Mouse (Mus musculus): ENCODE results near the gene Numbl. TPM values are rescaled to one million over a fixed set of nuclear protein-coding genes. Genes with fewer than 3 reads are reported as not detected.
"Not testable (repeated sequence)": the region's sequence is repeated elsewhere in the genome, so short reads cannot be mapped to it uniquely, and the experiment has no call there.

Numbl gene
- polyA plus RNA-seq, 1 experiment from 2014 or later, result 9.2 TPM

- WGBS, result 67% methylated on average over 4 of the region's 4 CpGs
- ATAC-seq (replicated peaks; ENCODE audit: insufficient number of reproducible peaks, insufficient read depth, low FRiP score, low read depth), result no peak
- H3K9me3 ChIP-seq (replicated peaks), result no peaks in the 10 kb centered on the region
Observed at GRCm38 (mm10) chr7:27230781-27231180, 27.5 kb upstream of the Numbl start.

GRCm38 (mm10) chr7:27231693-27232331 lies 26.4 kb upstream of the Numbl start:
- Histone ChIP-seq H3K4me3 (no peak overlapping the region; the same call in 1 of the 2 replicates), H3K9me3 (replicated peaks) (no peaks in the 10 kb centered on the region), H3K27me3 (no peaks in the 10 kb centered on the region), H3K4me2 (peak overlapping the region; percentile 75; the same call in 1 of the 2 replicates), H3K36me3 (no peaks in the 10 kb centered on the region), H3K9ac (no peak overlapping the region), H3K4me1 (replicated peaks) (peaks cover 32% of the 10 kb centered on the region), H3K27ac (peak overlapping the region; percentile 34; the same call in 1 of the 2 replicates)
- WGBS, result 63% methylated on average over 7 of the region's 7 CpGs
- ATAC-seq (replicated peaks; ENCODE audit: insufficient number of reproducible peaks, insufficient read depth, low FRiP score, low read depth), result no peak

More at GRCm38 (mm10) chr7:27230781-27231180, 27.5 kb upstream of the Numbl start:
- Histone ChIP-seq H3K4me2 (no peak overlapping the region), H3K9ac (no peak overlapping the region), H3K4me1 (replicated peaks) (peaks cover 42% of the 10 kb centered on the region), H3K27me3 (no peaks in the 10 kb centered on the region), H3K36me3 (no peaks in the 10 kb centered on the region), H3K27ac (no peak overlapping the region), H3K4me3 (no peak overlapping the region)

DNA sequence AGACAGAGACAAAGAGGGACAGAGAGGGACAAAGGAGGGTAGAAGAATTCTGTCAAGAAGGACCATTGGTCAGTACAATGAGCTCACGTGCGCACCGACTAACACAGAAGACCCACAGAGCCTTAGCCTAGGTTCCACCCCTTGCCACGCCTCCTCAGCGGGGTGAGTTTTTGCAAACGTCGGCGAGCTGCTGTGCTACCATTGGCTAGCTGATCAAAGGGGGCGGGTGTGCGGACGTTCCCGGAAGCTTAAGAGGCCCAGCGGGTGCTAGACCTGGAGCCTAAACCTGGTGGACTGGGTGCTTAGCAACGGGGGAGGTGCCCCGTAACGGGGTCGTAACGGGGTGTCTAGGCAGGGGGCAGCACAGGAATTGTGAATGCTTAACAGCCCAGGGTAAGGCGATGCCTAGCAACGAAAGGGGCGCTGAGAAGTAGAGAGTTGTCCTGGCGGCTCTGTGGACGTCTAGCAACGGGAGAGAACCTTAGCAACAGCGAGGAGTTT lies 25.4 kb upstream of the Numbl start, which contains the start of gene Coq8b:
Coq8b (plus strand) TSS at position 243 of the 501 bp plus-strand sequence.
- no peaks in the 10 kb centered on the region; the same call in 1 of the 2 replicates for H3K36me3 ChIP-seq
- peak; percentile 90 for ATAC-seq (replicated peaks; ENCODE audit: insufficient number of reproducible peaks, insufficient read depth, low FRiP score, low read depth)
- H3K4me1 ChIP-seq (replicated peaks), result peaks cover 22% of the 10 kb centered on the region
- H3K4me2 ChIP-seq, result peak within 1 kb of the TSS; percentile 75
- WGBS, result under 1% methylated on average over 25 of the region's 25 CpGs
- H3K9ac ChIP-seq, result peak within 1 kb of the TSS; percentile 55
- H3K27me3 ChIP-seq, result no peaks in the 10 kb centered on the region
- no peaks in the 10 kb centered on the region for H3K9me3 ChIP-seq (replicated peaks)
- peak within 1 kb of the TSS; percentile 48 for H3K27ac ChIP-seq
- H3K4me3 ChIP-seq, result peak within 1 kb of the TSS; percentile 69

DNA sequence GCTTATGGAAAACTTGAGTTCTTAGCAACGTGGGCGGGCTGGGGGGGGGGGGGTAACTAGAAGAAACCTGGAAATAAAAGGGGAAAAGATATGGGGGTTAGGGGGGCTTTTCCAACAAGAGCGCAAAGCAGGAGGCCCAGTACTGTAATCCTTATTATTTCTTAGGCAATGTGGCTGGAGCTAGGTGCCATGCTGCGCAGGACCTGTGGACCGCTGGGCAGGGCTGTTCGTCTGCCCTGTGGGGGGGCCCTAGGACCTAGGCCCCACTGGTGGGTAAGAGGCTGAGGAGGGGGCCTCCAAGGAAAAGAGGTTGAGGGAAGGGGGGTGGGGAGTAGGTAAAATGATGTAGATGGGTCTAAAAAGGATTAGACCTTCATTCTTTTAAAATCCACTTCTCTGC lies 24.9 kb upstream of the Numbl start:
- 4% methylated on average over 6 of the region's 6 CpGs for WGBS
- ATAC-seq (replicated peaks; ENCODE audit: insufficient number of reproducible peaks, insufficient read depth, low FRiP score, low read depth), result no peak
- H3K4me2 ChIP-seq, result peak overlapping the region; percentile 75
- peaks cover 21% of the 10 kb centered on the region for H3K4me1 ChIP-seq (replicated peaks)
- peak overlapping the region; percentile 69 for H3K4me3 ChIP-seq
- H3K27me3 ChIP-seq, result no peaks in the 10 kb centered on the region
- no peaks in the 10 kb centered on the region; the same call in 1 of the 2 replicates for H3K36me3 ChIP-seq
- H3K9ac ChIP-seq, result peak overlapping the region; percentile 55
- H3K9me3 ChIP-seq (replicated peaks), result no peaks in the 10 kb centered on the region
- peak overlapping the region; percentile 48 for H3K27ac ChIP-seq

GRCm38 (mm10) chr7:27235726-27236125 lies 22.5 kb upstream of the Numbl start:
- 73% methylated on average over 2 of the region's 2 CpGs for WGBS
- H3K36me3 ChIP-seq, result peaks cover 4% of the 10 kb centered on the region; the same call in 1 of the 2 replicates
- no peak overlapping the region for H3K9ac ChIP-seq
- no peak overlapping the region for H3K4me2 ChIP-seq
- no peak overlapping the region for H3K4me3 ChIP-seq
- no peak for ATAC-seq (replicated peaks; ENCODE audit: insufficient number of reproducible peaks, insufficient read depth, low FRiP score, low read depth)
- no peak overlapping the region for H3K27ac ChIP-seq
- no peaks in the 10 kb centered on the region for H3K9me3 ChIP-seq (replicated peaks)
- no peaks in the 10 kb centered on the region for H3K27me3 ChIP-seq
- H3K4me1 ChIP-seq (replicated peaks), result peaks cover 18% of the 10 kb centered on the region

- ATAC-seq (replicated peaks; ENCODE audit: insufficient number of reproducible peaks, insufficient read depth, low FRiP score, low read depth), result no peak
- 82% methylated on average over 2 of the region's 2 CpGs for WGBS
- no peak overlapping the region for H3K27ac ChIP-seq
Observed at GRCm38 (mm10) chr7:27237527-27237926, 20.7 kb upstream of the Numbl start.

DNA sequence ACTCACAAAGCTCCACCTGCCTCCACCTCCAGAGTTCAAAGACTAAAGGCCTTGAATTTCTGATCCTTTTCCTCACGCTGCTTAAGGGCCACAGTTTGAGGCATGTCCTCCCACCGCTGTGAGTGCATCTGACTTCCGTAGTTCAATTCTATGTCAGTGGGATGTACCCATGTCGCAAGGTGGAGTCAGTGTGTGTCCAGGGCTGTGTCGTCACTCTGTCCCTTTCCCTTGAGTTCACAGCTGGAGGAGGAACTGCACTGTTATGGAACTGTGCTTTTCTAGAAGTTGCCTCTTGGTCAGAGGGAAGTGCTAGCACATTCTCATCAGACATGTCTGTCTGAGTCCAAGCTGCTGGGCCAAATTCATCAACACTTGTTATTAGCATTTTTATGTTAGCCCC lies 19.7 kb upstream of the Numbl start:
- Histone ChIP-seq H3K36me3 (peaks cover 8% of the 10 kb centered on the region), H3K9ac (no peak overlapping the region), H3K4me2 (no peak overlapping the region), H3K4me3 (no peak overlapping the region), H3K27ac (no peak overlapping the region), H3K9me3 (replicated peaks) (no peaks in the 10 kb centered on the region), H3K4me1 (replicated peaks) (peaks cover 3% of the 10 kb centered on the region), H3K27me3 (no peaks in the 10 kb centered on the region)
- no peak for ATAC-seq (replicated peaks; ENCODE audit: insufficient number of reproducible peaks, insufficient read depth, low FRiP score, low read depth)
- WGBS, result 89% methylated on average over 5 of the region's 5 CpGs

More at GRCm38 (mm10) chr7:27237527-27237926, 20.7 kb upstream of the Numbl start:
- Histone ChIP-seq H3K4me1 (replicated peaks) (peaks cover 9% of the 10 kb centered on the region), H3K27me3 (no peaks in the 10 kb centered on the region), H3K9ac (no peak overlapping the region), H3K9me3 (replicated peaks) (no peaks in the 10 kb centered on the region), H3K4me3 (no peak overlapping the region), H3K36me3 (peaks cover 4% of the 10 kb centered on the region; the same call in 1 of the 2 replicates), H3K4me2 (no peak overlapping the region)

DNA sequence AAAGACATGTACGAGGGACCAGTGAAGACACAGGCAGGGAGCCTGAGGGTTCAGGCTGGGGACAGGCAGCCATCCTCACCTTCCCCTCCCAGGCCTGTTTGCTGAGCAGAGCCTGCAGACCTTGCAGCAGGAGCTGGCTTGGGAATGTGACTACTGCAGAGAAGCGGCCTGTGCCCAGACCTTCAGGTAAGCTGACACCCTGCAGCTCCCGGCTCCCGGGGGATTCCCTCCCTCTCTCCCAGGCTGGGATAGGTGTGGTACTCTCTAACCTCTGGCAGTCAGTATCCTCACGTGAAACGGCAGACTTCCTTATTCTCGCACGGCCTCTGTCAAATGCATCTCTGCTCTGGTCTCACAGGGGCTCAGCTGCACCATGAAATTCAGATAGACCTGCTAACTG lies 15.0 kb upstream of the Numbl start:
- H3K36me3 ChIP-seq, result peaks cover 12% of the 10 kb centered on the region
- no peaks in the 10 kb centered on the region for H3K27me3 ChIP-seq
- ATAC-seq (replicated peaks; ENCODE audit: insufficient number of reproducible peaks, insufficient read depth, low FRiP score, low read depth), result no peak
- no peak overlapping the region for H3K9ac ChIP-seq
- no peaks in the 10 kb centered on the region for H3K9me3 ChIP-seq (replicated peaks)
- H3K27ac ChIP-seq, result no peak overlapping the region
- no peak overlapping the region for H3K4me2 ChIP-seq
- H3K4me3 ChIP-seq, result no peak overlapping the region
- 59% methylated on average over 8 of the region's 8 CpGs for WGBS
- H3K4me1 ChIP-seq (replicated peaks), result no peaks in the 10 kb centered on the region

DNA sequence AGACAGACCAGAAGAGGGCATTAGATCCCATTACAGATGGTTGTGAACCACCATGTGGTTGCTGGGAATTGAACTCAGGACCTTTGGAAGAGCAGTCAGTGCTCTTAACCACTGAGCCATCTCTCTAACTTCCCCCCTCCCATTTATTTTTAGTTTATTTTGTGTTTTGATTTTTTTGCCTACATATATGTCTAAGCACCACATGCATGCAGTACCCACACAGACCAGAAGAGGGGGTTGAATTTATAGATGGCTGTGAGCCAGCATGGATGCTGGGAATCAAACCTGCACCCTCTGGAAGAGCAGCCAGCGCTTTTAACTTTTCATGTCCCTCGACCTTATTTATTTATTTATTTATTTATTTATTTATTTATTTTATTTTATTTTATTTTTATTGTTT lies 14.1 kb upstream of the Numbl start:
- ATAC-seq (replicated peaks; ENCODE audit: insufficient number of reproducible peaks, insufficient read depth, low FRiP score, low read depth); H3K9me3 ChIP-seq (replicated peaks); H3K4me3 ChIP-seq; H3K9ac ChIP-seq; H3K4me1 ChIP-seq (replicated peaks); H3K4me2 ChIP-seq; H3K27ac ChIP-seq; H3K27me3 ChIP-seq: not testable (repeated sequence)
- peaks cover 12% of the 10 kb centered on the region for H3K36me3 ChIP-seq
- 94% methylated on average over 2 of the region's 2 CpGs for WGBS

DNA sequence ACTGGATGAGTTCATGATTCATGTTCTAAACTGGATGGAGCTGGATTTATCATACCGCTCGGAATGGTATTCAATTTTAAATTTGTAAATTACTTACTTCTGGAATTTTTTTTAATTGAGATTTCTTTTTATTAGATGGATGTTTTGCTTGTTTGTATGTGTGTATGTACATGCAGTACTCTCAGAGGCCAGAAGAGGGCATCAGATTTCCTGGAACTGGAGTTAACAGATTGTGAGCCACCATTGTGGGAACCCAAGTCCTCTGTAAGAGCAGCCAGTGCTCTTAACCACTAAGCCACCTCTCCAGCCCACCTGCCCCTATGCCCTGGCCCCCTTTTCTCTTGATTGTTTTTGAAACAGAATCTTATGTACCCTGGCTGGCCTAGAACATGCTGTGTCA lies 9.1 kb upstream of the Numbl start:
- H3K9me3 ChIP-seq (replicated peaks), result no peaks in the 10 kb centered on the region
- 0 out of 2 replicates have a peak, but pooled peaks cover 6% of the 10 kb centered on the region for H3K4me1 ChIP-seq (replicated peaks)
- H3K27ac ChIP-seq, result no peak overlapping the region
- peaks cover 4% of the 10 kb centered on the region; the same call in 1 of the 2 replicates for H3K36me3 ChIP-seq
- no peaks in the 10 kb centered on the region for H3K27me3 ChIP-seq
- no peak overlapping the region for H3K4me3 ChIP-seq
- H3K9ac ChIP-seq, result no peak overlapping the region
- 86% methylated on average over 2 of the region's 2 CpGs for WGBS
- H3K4me2 ChIP-seq, result no peak overlapping the region
- no peak for ATAC-seq (replicated peaks; ENCODE audit: insufficient number of reproducible peaks, insufficient read depth, low FRiP score, low read depth)

- ATAC-seq (replicated peaks; ENCODE audit: insufficient number of reproducible peaks, insufficient read depth, low FRiP score, low read depth), result 0 out of 2 replicates have a peak, but pooled peaks have one; percentile 54
- Histone ChIP-seq H3K9me3 (replicated peaks) (no peaks in the 10 kb centered on the region), H3K4me3 (no peak overlapping the region), H3K9ac (no peak overlapping the region), H3K4me1 (replicated peaks) (0 out of 2 replicates have a peak, but pooled peaks cover 6% of the 10 kb centered on the region), H3K4me2 (no peak overlapping the region), H3K27me3 (no peaks in the 10 kb centered on the region), H3K36me3 (peaks cover 4% of the 10 kb centered on the region; the same call in 1 of the 2 replicates), H3K27ac (no peak overlapping the region)
- 61% methylated on average over 5 of the region's 5 CpGs for WGBS
Observed at GRCm38 (mm10) chr7:27249928-27250327, 8.3 kb upstream of the Numbl start.

Measured in heart, embryonic 15.5 days (tissue).